Mouse (Mus musculus) heart, embryonic 12.5 days (tissue): ENCODE results near the gene Gm45799. TPM values are rescaled to one million over a fixed set of nuclear protein-coding genes. Genes with fewer than 3 reads are reported as not detected.
A peak's percentile ranks its signal among the peaks of the same experiment; 100 is the strongest.

Experiments used
- ATAC-seq: fragments of 200-750 bp; cut with Nextera tagmentation; 2 replicates; pipeline ENCODE4 v1.8.0; 2017; ENCODE audit warnings: moderate TSS enrichment, moderate library complexity; ENCODE audit not compliant: insufficient number of reproducible peaks, low FRiP score
- H3K27ac ChIP-seq: fragments of 300-500 bp; sonication (generic); 2 replicates; pipeline ENCODE4 v1.5.1; 2016; ENCODE audit warnings: mild to moderate bottlenecking, moderate library complexity; ENCODE audit not compliant: poor library complexity, severe bottlenecking
- H3K27me3 ChIP-seq: fragments of 300-500 bp; sonication (generic); replicated peaks from 2 replicates; pipeline ENCODE4 v1.6.1; 2016; ENCODE audit warnings: mild to moderate bottlenecking, moderate library complexity
- H3K36me3 ChIP-seq: fragments of 300-500 bp; sonication (generic); 2 replicates; pipeline ENCODE4 v1.6.1; 2016; ENCODE audit warnings: mild to moderate bottlenecking, moderate library complexity
- H3K4me1 ChIP-seq: fragments of 300-500 bp; sonication (generic); replicated peaks from 2 replicates; pipeline ENCODE4 v1.6.1; 2016; ENCODE audit warnings: mild to moderate bottlenecking
- H3K4me2 ChIP-seq: fragments of 300-500 bp; sonication (generic); 2 replicates; pipeline ENCODE4 v1.6.1; 2016; ENCODE audit warnings: mild to moderate bottlenecking, moderate library complexity
- H3K4me3 ChIP-seq: fragments of 300-500 bp; sonication (generic); 2 replicates; pipeline ENCODE4 v1.5.1; 2016; ENCODE audit warnings: mild to moderate bottlenecking
- H3K9ac ChIP-seq: fragments of 300-500 bp; sonication (generic); 2 replicates; pipeline ENCODE4 v1.6.1; 2016; ENCODE audit warnings: mild to moderate bottlenecking, moderate library complexity
- H3K9me3 ChIP-seq: fragments of 300-500 bp; sonication (generic); replicated peaks from 2 replicates; pipeline ENCODE4 v1.6.1; 2016; ENCODE audit warnings: mild to moderate bottlenecking, moderate library complexity
- WGBS: fragments of 180-500 bp; shearing (Covaris S2); methylation state at CpG from one replicate; pipeline ENCODE4 v1.1.7; 2016; 5-methylcytosine and 5-hydroxymethylcytosine counted together
- polyA plus RNA-seq: library from polyadenylated mRNA; unstranded; fragments of >200 nt; fragmentation: Nextera tagmentation; extraction: Ambion mirVana; gene quantifications from 2 replicates; pipeline ENCODE4 v1.2.1, GENCODE M21; 2016

Gene Gm45799
- 14.1 and 14.8 TPM in 2 replicates for polyA plus RNA-seq

GRCm38 (mm10) chr7:105640233-105640893 is at the start of gene Gm45799, which contains the start of gene Arfip2:
Gm45799 (plus strand) TSS chr7:105640552.
Arfip2 (minus strand) TSS chr7:105640416.
- peak within 1 kb of the TSS; percentile 96 for H3K4me2 ChIP-seq
- no peaks in the 10 kb centered on the region for H3K9me3 ChIP-seq
- peak within 1 kb of the TSS; percentile 82 for H3K27ac ChIP-seq
- peaks cover 49% of the 10 kb centered on the region for H3K36me3 ChIP-seq
- peak within 1 kb of the TSS; percentile 93 for H3K9ac ChIP-seq
- H3K4me3 ChIP-seq: peak within 1 kb of the TSS; percentile 74
- H3K4me1 ChIP-seq: peaks cover 28% of the 10 kb centered on the region
- 0% methylated on average over 45 of the region's 45 CpGs for WGBS
- H3K27me3 ChIP-seq: no peaks in the 10 kb centered on the region
- peak; percentile 96 for ATAC-seq

GRCm38 (mm10) chr7:105602860-105603623 is 37.3 kb upstream of the Gm45799 start:
- no peak overlapping the region for H3K9ac ChIP-seq
- no peak overlapping the region for H3K4me2 ChIP-seq
- no peak overlapping the region for H3K4me3 ChIP-seq
- peaks cover 7% of the 10 kb centered on the region; the same call in 1 of the 2 replicates for H3K9me3 ChIP-seq
- H3K27ac ChIP-seq: no peak overlapping the region
- no peaks in the 10 kb centered on the region for H3K36me3 ChIP-seq
- no peaks in the 10 kb centered on the region for H3K4me1 ChIP-seq
- H3K27me3 ChIP-seq: no peaks in the 10 kb centered on the region
- WGBS: 42% methylated on average over 9 of the region's 9 CpGs
- ATAC-seq: peak; percentile 63; the same call in 1 of the 2 replicates

- 82% methylated on average over 3 of the region's 3 CpGs for WGBS
- no peaks in the 10 kb centered on the region for H3K4me1 ChIP-seq
Measured at GRCm38 (mm10) chr7:105608467-105608866, 31.9 kb upstream of the Gm45799 start.

GRCm38 (mm10) chr7:105611767-105612166 is 28.6 kb upstream of the Gm45799 start:
- no peak overlapping the region for H3K9ac ChIP-seq
- peaks cover 72% of the 10 kb centered on the region for H3K36me3 ChIP-seq
- ATAC-seq: no peak
- H3K27ac ChIP-seq: no peak overlapping the region
- no peak overlapping the region for H3K4me3 ChIP-seq
- no peaks in the 10 kb centered on the region for H3K27me3 ChIP-seq
- H3K4me1 ChIP-seq: peaks cover 11% of the 10 kb centered on the region
- no peaks in the 10 kb centered on the region for H3K9me3 ChIP-seq
- WGBS: 81% methylated on average over 1 of the region's 1 CpGs
- no peak overlapping the region for H3K4me2 ChIP-seq

More at GRCm38 (mm10) chr7:105608467-105608866, 31.9 kb upstream of the Gm45799 start:
- Histone ChIP-seq H3K27ac (no peak overlapping the region), H3K4me3 (no peak overlapping the region), H3K27me3 (no peaks in the 10 kb centered on the region), H3K36me3 (peaks cover 40% of the 10 kb centered on the region), H3K9me3 (peaks cover 7% of the 10 kb centered on the region; the same call in 1 of the 2 replicates), H3K9ac (no peak overlapping the region), H3K4me2 (no peak overlapping the region)
- ATAC-seq: no peak

GRCm38 (mm10) chr7:105614400-105614799 is 26.0 kb upstream of the Gm45799 start:
- Histone ChIP-seq H3K4me3 (no peak overlapping the region), H3K27me3 (no peaks in the 10 kb centered on the region), H3K27ac (no peak overlapping the region), H3K9ac (no peak overlapping the region), H3K4me2 (no peak overlapping the region), H3K9me3 (no peaks in the 10 kb centered on the region), H3K36me3 (peaks cover 98% of the 10 kb centered on the region), H3K4me1 (peaks cover 21% of the 10 kb centered on the region)
- 96% methylated on average over 1 of the region's 1 CpGs for WGBS
- no peak for ATAC-seq

GRCm38 (mm10) chr7:105615720-105616119 is 24.6 kb upstream of the Gm45799 start:
- Histone ChIP-seq H3K36me3 (peaks cover 98% of the 10 kb centered on the region), H3K4me1 (peaks cover 21% of the 10 kb centered on the region), H3K27ac (no peak overlapping the region), H3K4me2 (no peak overlapping the region), H3K4me3 (no peak overlapping the region), H3K9me3 (no peaks in the 10 kb centered on the region), H3K27me3 (no peaks in the 10 kb centered on the region), H3K9ac (no peak overlapping the region)
- WGBS: 33% methylated on average over 1 of the region's 1 CpGs
- no peak for ATAC-seq

GRCm38 (mm10) chr7:105616561-105616960 is 23.8 kb upstream of the Gm45799 start:
- ATAC-seq: no peak
- no peak overlapping the region for H3K4me2 ChIP-seq

GRCm38 (mm10) chr7:105617810-105618209 is 22.5 kb upstream of the Gm45799 start:
- 91% methylated on average over 22 of the region's 22 CpGs for WGBS
- no peak overlapping the region for H3K4me2 ChIP-seq
- H3K9me3 ChIP-seq: no peaks in the 10 kb centered on the region
- peaks cover 26% of the 10 kb centered on the region for H3K4me1 ChIP-seq
- no peak overlapping the region for H3K27ac ChIP-seq
- no peak for ATAC-seq
- H3K36me3 ChIP-seq: peaks cover 94% of the 10 kb centered on the region
- no peaks in the 10 kb centered on the region for H3K27me3 ChIP-seq
- H3K9ac ChIP-seq: no peak overlapping the region
- no peak overlapping the region for H3K4me3 ChIP-seq

More at GRCm38 (mm10) chr7:105616561-105616960, 23.8 kb upstream of the Gm45799 start:
- Histone ChIP-seq H3K36me3 (peaks cover 97% of the 10 kb centered on the region), H3K27ac (no peak overlapping the region), H3K27me3 (no peaks in the 10 kb centered on the region), H3K9me3 (no peaks in the 10 kb centered on the region), H3K4me3 (no peak overlapping the region), H3K4me1 (peaks cover 24% of the 10 kb centered on the region), H3K9ac (no peak overlapping the region)
- 58% methylated on average over 6 of the region's 6 CpGs for WGBS

- H3K9ac ChIP-seq: no peak overlapping the region
- H3K36me3 ChIP-seq: peaks cover 94% of the 10 kb centered on the region
- H3K4me3 ChIP-seq: no peak overlapping the region
- ATAC-seq: no peak
- H3K9me3 ChIP-seq: no peaks in the 10 kb centered on the region
- 82% methylated on average over 3 of the region's 3 CpGs for WGBS
- peaks cover 26% of the 10 kb centered on the region for H3K4me1 ChIP-seq
- no peak overlapping the region for H3K4me2 ChIP-seq
- H3K27me3 ChIP-seq: no peaks in the 10 kb centered on the region
- H3K27ac ChIP-seq: no peak overlapping the region
Measured at GRCm38 (mm10) chr7:105619701-105620100, 20.7 kb upstream of the Gm45799 start.

GRCm38 (mm10) chr7:105621053-105621452 is 19.3 kb upstream of the Gm45799 start:
- peaks cover 89% of the 10 kb centered on the region for H3K36me3 ChIP-seq
- 54% methylated on average over 4 of the region's 4 CpGs for WGBS
- no peaks in the 10 kb centered on the region for H3K9me3 ChIP-seq
- H3K4me2 ChIP-seq: no peak overlapping the region
- peaks cover 25% of the 10 kb centered on the region for H3K4me1 ChIP-seq
- H3K4me3 ChIP-seq: no peak overlapping the region
- no peak overlapping the region for H3K27ac ChIP-seq
- 0 out of 2 replicates have a peak, but pooled peaks have one; percentile 16 for ATAC-seq
- no peaks in the 10 kb centered on the region for H3K27me3 ChIP-seq
- H3K9ac ChIP-seq: no peak overlapping the region

GRCm38 (mm10) chr7:105621646-105622292 is 18.6 kb upstream of the Gm45799 start:
- no peak for ATAC-seq
- no peak overlapping the region for H3K4me2 ChIP-seq
- no peaks in the 10 kb centered on the region for H3K27me3 ChIP-seq
- H3K36me3 ChIP-seq: peaks cover 82% of the 10 kb centered on the region
- no peak overlapping the region for H3K4me3 ChIP-seq
- peaks cover 21% of the 10 kb centered on the region for H3K4me1 ChIP-seq
- WGBS: 65% methylated on average over 8 of the region's 8 CpGs
- no peak overlapping the region; the same call in 1 of the 2 replicates for H3K27ac ChIP-seq
- H3K9me3 ChIP-seq: no peaks in the 10 kb centered on the region
- H3K9ac ChIP-seq: no peak overlapping the region
